Mouse (Mus musculus) megakaryocyte progenitor cell, adult 5-6 weeks (primary cell): ENCODE measurements at regions not wholly inside any gene's neighbourhood (a gene's known extent, or its start where the extent isn't known, plus 50 kb on each side); places are given as distances from the start of the nearest gene placed in this dataset.

Source experiments
- ATAC-seq: replicated peaks from 2 replicates; pipeline ENCODE4 v1.8.0; 2016; ENCODE audit warnings: mild to moderate bottlenecking, moderate TSS enrichment, inconsistent platforms; ENCODE audit not compliant: poor library complexity

- no peak for ATAC-seq
Observed at GRCm38 (mm10) chr15:51551216-51551775, 2333.4 kb upstream of the Gm7489 start.

GRCm38 (mm10) chr15:51558215-51558614, 2326.5 kb upstream of the Gm7489 start:
- no peak for ATAC-seq

DNA sequence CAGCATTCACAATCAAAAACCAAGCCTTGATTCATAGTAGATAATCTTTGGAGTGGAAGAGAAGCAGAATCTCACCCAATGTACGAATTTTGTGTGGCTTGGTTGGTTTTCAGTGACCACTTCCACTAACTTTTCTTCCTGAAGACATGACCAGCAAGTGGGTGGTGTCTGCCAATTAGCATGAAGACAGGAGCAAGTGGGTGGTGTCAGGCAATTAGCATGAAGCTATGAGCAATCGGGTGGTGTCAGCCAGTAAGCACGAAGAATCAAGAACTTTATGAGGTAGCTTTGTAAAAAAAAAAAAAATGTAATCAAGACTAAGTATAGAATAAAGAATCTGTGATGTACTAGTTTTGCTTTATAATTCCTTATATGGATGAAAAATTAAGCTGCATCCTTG, 2319.2 kb upstream of the Gm7489 start:
- ATAC-seq, result no peak

DNA sequence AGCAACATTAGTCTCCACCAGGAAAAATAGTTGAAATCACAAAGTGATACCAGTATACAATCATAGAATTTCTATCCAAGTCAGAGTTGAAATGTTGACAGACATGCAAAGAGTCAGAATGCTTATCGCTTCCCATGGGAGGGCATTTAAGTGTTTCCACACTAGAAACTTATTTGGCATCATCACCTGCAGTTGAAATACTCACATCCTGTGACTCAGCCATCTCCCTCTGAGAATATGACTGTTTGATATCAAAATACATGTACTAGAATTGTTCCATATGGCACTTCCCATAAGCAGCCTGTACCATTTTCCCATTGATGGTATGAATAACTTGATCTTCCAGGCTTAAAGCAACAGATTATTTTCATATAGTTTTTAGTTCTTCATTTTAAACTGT, 2314.1 kb upstream of the Gm7489 start:
- no peak for ATAC-seq

GRCm38 (mm10) chr15:51574538-51575105, 2310.1 kb upstream of the Gm7489 start:
- 0 out of 2 replicates have a peak, but pooled peaks have one; percentile 54 for ATAC-seq

GRCm38 (mm10) chr15:51583636-51584035, 2301.1 kb upstream of the Gm7489 start:
- no peak for ATAC-seq

DNA sequence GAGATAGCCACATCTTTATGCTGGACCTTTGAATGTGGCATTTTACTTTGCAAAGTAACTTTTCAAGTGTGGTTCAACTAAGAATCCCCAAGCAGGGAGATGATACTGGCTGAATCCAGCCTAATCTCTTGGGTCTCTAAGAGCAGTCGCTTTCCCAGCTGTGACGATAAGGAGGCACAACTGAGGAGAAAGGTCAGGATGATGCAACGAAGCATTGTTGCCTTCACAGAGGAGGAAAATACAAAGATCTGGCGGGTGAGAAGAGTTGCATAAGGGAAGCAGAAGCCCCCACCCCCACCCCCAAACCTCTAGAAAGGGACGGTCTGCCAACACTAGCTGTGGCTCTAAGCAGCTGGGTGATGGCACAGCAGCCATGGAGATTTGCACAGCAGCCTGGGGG, 2298.6 kb upstream of the Gm7489 start:
- ATAC-seq, result 0 out of 2 replicates have a peak, but pooled peaks have one; percentile 26

DNA sequence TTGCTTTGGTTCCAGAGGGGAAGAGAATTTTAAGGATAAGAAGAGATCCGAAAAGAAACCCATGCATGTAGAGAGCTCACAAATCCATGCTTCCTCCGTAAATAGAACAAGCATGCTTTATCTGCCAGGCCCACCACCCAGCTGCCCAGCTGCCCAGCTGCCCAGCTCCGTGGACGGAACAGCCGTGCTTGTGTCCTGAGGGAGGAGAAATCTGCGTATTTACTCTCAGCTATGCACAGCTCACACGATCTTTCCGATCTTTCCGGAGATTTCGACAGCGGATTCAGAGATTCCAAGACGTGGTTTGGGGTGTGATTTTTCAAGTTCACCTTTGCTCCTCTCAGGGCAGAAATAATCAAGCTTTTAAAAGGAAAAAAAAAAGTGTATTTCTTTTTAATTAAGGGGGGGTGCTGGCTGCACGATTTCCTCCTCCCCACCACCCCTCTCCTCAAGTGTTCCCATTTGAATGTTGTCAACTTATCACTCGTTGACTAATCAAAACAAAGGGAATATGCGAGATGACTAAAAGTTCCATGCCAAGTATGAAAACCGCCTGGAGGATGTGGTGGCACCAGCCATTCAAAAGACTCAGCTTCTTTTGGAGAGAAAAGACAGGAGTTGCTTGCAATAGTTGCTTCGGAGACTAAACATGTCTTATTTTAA, 2293.2 kb upstream of the Gm7489 start:
- no peak for ATAC-seq

DNA sequence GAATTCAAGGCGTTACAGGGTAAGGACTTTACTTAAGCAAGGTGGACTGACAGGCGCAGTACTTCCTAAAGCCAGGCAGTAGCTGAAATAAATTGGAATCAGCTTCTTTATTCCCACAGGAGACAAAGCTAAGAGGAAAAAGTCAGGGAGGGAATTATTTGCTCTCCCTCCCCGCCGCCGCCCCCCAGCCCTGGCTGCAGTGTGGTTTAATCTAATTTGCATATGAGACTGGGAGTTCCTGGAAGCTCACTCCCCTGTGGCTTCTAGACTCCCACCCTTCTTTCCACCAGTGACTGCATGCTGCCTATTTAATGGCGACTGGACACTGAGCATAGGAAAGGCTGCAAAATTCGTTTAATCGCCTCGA, 2292.7 kb upstream of the Gm7489 start:
- ATAC-seq, result no peak

DNA sequence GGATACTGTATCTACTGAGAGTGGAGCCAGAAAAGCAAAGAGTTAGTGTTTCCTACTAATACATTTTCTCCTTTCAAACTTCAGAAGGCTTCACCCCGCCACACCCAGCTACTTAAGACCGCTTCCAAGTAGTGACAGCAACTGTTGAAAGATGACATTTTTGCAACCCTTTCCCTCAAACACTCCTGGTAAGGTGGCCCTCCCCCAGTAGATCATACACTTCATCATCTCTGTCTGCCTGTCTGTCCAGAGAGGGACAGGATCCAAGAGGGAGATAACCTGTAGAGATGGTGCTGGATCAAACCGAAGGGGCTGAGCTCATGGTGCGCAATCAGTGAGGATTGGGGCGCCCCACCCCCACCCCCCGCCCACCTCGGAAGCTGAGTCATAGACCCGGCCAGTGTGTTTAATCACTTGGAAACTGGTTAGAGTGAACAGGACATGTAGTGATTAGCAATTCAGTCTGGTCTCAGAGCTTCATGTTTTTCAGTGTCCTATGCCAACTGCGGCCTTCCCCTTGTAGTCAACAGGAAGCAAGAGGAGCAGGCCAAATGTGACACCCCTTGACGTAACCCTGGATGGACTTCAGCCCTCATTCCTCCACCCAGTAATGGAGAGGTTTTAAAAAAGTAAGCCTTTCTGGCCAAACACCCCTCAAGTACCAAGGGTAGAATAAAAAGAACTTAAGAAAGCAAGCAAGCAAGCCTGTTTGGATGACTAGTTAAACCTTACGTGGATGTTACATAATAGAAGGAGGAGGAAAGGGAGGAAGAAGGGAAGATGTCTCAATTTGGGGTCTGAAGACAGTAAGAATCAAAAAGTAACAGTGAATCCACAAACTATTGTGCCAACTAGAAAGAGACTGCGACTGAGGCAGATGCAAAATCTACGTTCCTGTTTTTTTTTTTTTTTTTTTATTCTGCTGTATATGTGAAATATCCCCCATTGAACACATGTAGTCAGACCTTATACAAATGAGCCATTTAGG, 2291.9 kb upstream of the Gm7489 start:
- ATAC-seq, result peak; percentile 83

DNA sequence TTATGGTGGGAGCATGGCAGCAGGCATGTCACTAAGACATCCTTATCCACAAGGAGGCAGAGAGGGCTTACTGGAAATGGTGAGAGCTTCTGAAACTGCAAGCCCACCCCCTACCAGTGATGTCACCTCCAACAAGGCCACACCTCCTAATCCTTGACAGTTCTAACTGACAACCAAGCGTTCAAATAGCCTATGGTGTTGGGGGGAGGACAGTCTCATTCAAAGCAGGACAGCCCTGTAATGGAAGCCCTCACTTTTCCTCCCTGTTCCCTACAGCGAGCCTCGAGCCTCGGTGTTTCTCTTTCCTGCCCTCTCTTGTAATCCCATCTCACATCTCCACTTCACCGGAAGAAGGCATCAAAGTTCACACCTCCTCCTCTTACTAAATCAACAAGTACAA, 2290.6 kb upstream of the Gm7489 start:
- ATAC-seq, result no peak

DNA sequence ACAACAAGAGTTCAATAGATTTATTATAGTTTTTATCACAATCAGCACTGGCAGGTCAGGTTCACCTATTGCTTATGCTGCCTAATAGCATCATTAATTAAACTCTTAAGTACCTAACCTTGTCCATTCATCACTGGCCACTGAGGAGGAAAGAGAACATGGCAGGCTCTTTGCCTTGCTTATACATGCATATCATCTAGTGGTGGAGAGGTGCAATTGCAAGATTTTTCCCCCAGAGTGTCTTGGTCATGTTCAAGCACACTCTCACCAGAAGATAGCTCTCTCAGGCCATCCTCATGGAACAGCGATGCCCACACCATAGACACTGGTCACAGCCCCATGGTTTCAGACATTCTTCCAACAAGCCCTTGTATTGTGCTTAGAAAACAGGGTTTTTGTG, 2289.1 kb upstream of the Gm7489 start:
- ATAC-seq, result peak; percentile 59

DNA sequence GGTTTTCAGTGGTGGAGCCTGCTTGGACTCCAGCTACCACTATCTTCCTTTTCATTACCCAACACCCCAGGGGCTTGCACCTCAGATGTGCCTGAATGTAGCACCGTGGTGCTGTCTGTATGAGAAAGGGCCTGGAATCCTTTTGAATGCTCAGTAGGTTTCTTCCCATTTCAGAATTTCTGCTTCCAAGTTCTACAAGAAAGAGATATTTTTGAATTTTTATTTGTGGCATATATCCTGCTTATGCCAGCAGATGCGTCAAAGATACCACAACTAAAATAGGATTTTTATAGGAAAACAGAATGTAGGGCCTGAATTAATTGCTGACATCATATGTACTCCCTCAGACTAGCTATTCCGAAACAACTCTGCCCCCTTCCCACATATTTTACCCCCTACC, 2286.9 kb upstream of the Gm7489 start:
- ATAC-seq, result no peak

DNA sequence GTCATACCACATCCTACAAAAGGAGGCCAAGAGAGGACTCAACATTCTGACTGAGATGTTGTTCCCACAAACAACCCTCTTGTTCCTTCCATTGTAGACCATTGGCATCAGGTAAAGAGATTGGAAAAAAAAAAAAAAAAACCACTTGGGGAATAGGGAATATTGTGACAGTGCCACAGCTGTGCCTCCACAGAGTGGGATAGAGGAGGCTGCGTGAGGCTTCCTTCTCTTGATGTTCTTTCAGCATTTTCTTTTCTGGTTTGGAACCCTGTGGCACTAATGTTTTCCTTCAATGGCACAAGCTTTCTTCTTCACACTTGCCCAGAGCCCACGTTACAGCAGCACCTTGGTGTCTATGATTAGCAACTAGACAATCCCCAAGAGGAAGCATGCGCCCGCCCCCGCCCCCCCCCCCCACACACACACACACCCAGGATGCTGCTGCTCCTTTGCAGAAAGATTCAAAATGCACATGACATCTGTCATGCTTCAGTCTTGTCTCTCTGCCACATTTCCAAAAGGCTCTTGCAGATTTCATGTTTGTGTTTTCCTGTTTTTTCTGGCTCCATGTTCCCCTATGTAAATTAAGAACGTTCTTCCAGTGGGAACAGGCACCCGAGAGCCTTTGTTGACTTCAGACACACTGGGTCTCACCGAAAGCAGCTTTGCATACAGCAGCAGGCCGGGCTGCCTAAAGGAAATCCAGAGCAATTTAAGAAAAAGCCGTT, 2283.4 kb upstream of the Gm7489 start:
- ATAC-seq, result no peak

GRCm38 (mm10) chr15:51621455-51621854, 2263.3 kb upstream of the Gm7489 start:
- no peak for ATAC-seq

GRCm38 (mm10) chr15:51627463-51627862, 2257.2 kb upstream of the Gm7489 start:
- ATAC-seq, result no peak

DNA sequence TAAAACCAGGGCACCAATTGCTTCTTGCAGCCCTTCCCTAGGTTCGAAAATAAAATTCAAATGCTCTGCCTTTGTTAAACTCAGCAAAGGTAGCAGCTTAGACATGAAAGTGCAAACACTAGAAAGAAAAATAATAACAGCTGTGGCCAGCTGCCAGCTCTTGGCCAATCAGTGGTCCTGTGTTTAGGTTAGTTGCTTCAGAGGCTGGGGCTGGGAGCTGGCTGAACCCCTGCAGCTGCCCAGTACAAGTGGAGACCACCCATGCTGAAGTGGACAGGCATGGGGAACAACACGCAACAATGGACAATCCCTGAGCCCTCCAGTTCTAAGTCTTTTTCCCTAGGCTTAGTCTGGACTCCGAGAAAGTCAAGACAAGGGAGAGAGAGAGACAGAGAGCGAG, 2256.2 kb upstream of the Gm7489 start:
- no peak for ATAC-seq

DNA sequence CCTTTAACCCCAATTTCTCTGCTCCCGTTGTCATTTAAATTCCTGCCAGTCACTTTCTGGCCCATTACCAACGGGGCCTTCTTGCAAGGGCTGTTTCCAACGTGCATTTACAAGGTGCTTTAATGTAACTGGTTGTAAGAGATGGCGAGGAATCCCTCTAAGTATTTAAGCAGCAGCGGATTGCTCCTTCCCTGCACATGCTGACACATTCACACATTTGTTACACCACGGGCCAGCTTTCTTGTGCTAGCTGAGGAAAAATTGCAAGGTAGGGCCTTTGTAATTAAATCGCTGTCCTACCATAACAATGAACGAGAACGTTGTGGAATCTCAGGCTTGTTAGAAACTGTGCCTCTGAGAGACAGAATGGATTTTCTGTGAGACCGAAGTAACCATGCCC, 2252.8 kb upstream of the Gm7489 start:
- no peak for ATAC-seq

- ATAC-seq, result no peak
Observed at GRCm38 (mm10) chr15:51633068-51633467, 2251.6 kb upstream of the Gm7489 start.

- no peak for ATAC-seq
Observed at GRCm38 (mm10) chr15:51634726-51635125, 2250.0 kb upstream of the Gm7489 start.
